Mouse (Mus musculus) ZHBTc4 (cell line): Measurements from ENCODE around the gene Atrip.
A peak's percentile ranks its signal among the peaks of the same experiment; 100 is the strongest.

Experiments used
- DNase-seq: peaks from one replicate; pipeline ENCODE4 v3.0.0-alpha.2; 2011; ENCODE audit warnings: low read depth, low spot score

Gene Atrip

GRCm38 (mm10) chr9:109097831-109098230 is 23.9 kb upstream of the Atrip start:
- no peak for DNase-seq

- no peak for DNase-seq
Observed at GRCm38 (mm10) chr9:109097291-109097690, 23.4 kb upstream of the Atrip start.

- DNase-seq = peak; percentile 77
Observed at GRCm38 (mm10) chr9:109096856-109097255, 22.9 kb upstream of the Atrip start.

- DNase-seq = no peak
Observed at GRCm38 (mm10) chr9:109096251-109096661, 22.3 kb upstream of the Atrip start.

GRCm38 (mm10) chr9:109095137-109095982 is 21.4 kb upstream of the Atrip start, which contains the start of gene Plxnb1:
Gene Plxnb1 (plus strand): TSS chr9:109095389.
- peak; percentile 88 for DNase-seq

- no peak for DNase-seq
Observed at GRCm38 (mm10) chr9:109094553-109095136, 20.7 kb upstream of the Atrip start.

GRCm38 (mm10) chr9:109093786-109094552 is 20.0 kb upstream of the Atrip start:
- no peak for DNase-seq

GRCm38 (mm10) chr9:109092799-109093198 is 18.9 kb upstream of the Atrip start:
- no peak for DNase-seq

GRCm38 (mm10) chr9:109091802-109092201 is 17.9 kb upstream of the Atrip start:
- no peak for DNase-seq

- no peak for DNase-seq
Observed at GRCm38 (mm10) chr9:109090446-109090845, 16.5 kb upstream of the Atrip start.

- DNase-seq = peak; percentile 77
Observed at GRCm38 (mm10) chr9:109087987-109088386, 14.1 kb upstream of the Atrip start.

- peak; percentile 76 for DNase-seq
Observed at GRCm38 (mm10) chr9:109084922-109085321, 11.0 kb upstream of the Atrip start.

- peak; percentile 97 for DNase-seq
Observed at GRCm38 (mm10) chr9:109082124-109082800, 8.3 kb upstream of the Atrip start, which contains the start of the genes Ccdc51 and Tma7. Gene Ccdc51 (plus strand): TSS chr9:109082493. Gene Tma7 (minus strand): TSS chr9:109082587.

GRCm38 (mm10) chr9:109081749-109082123 is 7.8 kb upstream of the Atrip start:
- DNase-seq = no peak

GRCm38 (mm10) chr9:109080516-109080915 is 6.6 kb upstream of the Atrip start:
- DNase-seq = no peak

GRCm38 (mm10) chr9:109068095-109068735 is 5.7 kb downstream of the Atrip start:
- DNase-seq = no peak

- DNase-seq = no peak
Observed at GRCm38 (mm10) chr9:109060898-109061295, 13.0 kb downstream of the Atrip start.

GRCm38 (mm10) chr9:109060184-109060897 is 13.6 kb downstream of the Atrip start:
- no peak for DNase-seq

- peak; percentile 93 for DNase-seq
Observed at GRCm38 (mm10) chr9:109059136-109059903, 14.6 kb downstream of the Atrip start, which contains the start of gene Trex1. Gene Trex1 (minus strand): TSS chr9:109059734.
